Comparison of ENCODE assay signal across 8 mouse cellular contexts in the genomic region with DNA sequence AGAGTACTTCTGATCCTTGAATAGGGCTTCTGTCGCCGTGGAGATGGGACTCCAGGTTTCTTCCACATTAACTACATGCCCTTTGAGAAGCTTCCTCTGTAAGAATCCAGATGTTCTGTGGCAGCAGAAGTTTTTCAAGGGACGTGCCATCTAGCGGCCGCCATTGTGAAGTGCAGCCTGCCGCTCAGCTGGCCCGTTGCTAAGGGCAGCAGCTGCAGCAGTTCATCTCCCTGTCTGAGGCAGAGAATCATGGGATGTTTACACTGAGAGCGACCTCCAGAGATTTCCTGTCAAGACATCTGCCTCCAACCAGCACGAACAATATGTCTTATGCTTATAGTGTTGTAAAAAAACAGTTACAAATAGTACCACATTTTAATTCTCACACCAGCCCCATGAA.
DNase-seq lines count a peak whose midpoint lies in the region; ATAC-seq and TF ChIP-seq lines count a peak whose summit lies in the region.

No protein-coding gene starts in this region.

- peak; percentile 93 for TF ChIP-seq CTCF in lung, postnatal 0 days (IDR thresholded peaks at IDR 0.05)

- WGBS in hindbrain, embryonic 11.5 days: 2% methylated on average over 9 of the region's 9 CpGs
- 2% methylated on average over 9 of the region's 9 CpGs for WGBS in lung, postnatal 0 days

- H3K4me2 ChIP-seq in hindbrain, embryonic 11.5 days (replicated peaks; ENCODE audit: low read depth, low read length): no peak overlapping the region
- H3K4me2 ChIP-seq in lung, postnatal 0 days (replicated peaks; ENCODE audit: low read depth, low read length): no peak overlapping the region

- H3K9ac ChIP-seq in hindbrain, embryonic 11.5 days (ENCODE audit: low read depth, low read length): no peak overlapping the region
- no peak overlapping the region for H3K9ac ChIP-seq in lung, postnatal 0 days (replicated peaks; ENCODE audit: low read depth)

- H3K4me3 ChIP-seq in hindbrain, embryonic 11.5 days (ENCODE audit: low read depth, low read length): no peak overlapping the region
- H3K4me3 ChIP-seq in lung, postnatal 0 days (ENCODE audit: low read depth, low read length): no peak overlapping the region

- no peaks in the 10 kb centered on the region for H3K27me3 ChIP-seq in hindbrain, embryonic 11.5 days (ENCODE audit: control insufficient read depth, insufficient read depth, low read length)
- H3K27me3 ChIP-seq in lung, postnatal 0 days (replicated peaks; ENCODE audit: insufficient read depth, low read length): no peaks in the 10 kb centered on the region

- no peak for TF ChIP-seq EP300 in lung, postnatal 0 days (IDR thresholded peaks at IDR 0.05)

- no peaks in the 10 kb centered on the region for H3K36me3 ChIP-seq in hindbrain, embryonic 11.5 days (ENCODE audit: control insufficient read depth, insufficient read depth, low read length)
- H3K36me3 ChIP-seq in lung, postnatal 0 days (ENCODE audit: insufficient read depth, low read length): no peaks in the 10 kb centered on the region

- peak overlapping the region; percentile 48 for H3K27ac ChIP-seq in hindbrain, embryonic 11.5 days (ENCODE audit: low read depth, low read length)
- H3K27ac ChIP-seq in lung, postnatal 0 days (ENCODE audit: low read length): no peak overlapping the region

- peak; percentile 77 for ATAC-seq in frontal cortex, adult (ENCODE audit: low TSS enrichment)
- ATAC-seq in hindbrain, embryonic 11.5 days (ENCODE audit: low FRiP score): peak; percentile 77
- ATAC-seq in lung, postnatal 0 days: peak; percentile 95

- DNase-seq in Muller cell, postnatal 12 days (ENCODE audit: inconsistent ontology term): peak; percentile 39
- DNase-seq in cerebellum, adult 8-10 months: peak; percentile 23
- peak; percentile 90 for DNase-seq in hindbrain, embryonic 11.5 days (ENCODE audit: low spot score)
- peak; percentile 54 for DNase-seq in layer of hippocampus, adult 9-11 months
- peak; percentile 91 for DNase-seq in lung, postnatal 0 days (ENCODE audit: low spot score)
- DNase-seq in retina, postnatal 1 day: peak; percentile 88
- DNase-seq in urinary bladder, adult 18-20 months (ENCODE audit: low spot score in 2 of 2): peak; percentile 44 to 54

- peaks cover 6% of the 10 kb centered on the region; the same call in 1 of the 2 replicates for H3K4me1 ChIP-seq in hindbrain, embryonic 11.5 days (replicated peaks; ENCODE audit: control insufficient read depth, insufficient read depth, low read length)
- 0 out of 2 replicates have a peak, but pooled peaks cover 8% of the 10 kb centered on the region for H3K4me1 ChIP-seq in lung, postnatal 0 days (ENCODE audit: insufficient read depth, low read depth, low read length)

- H3K9me3 ChIP-seq in hindbrain, embryonic 11.5 days (ENCODE audit: control insufficient read depth, low read length): no peaks in the 10 kb centered on the region
- no peaks in the 10 kb centered on the region for H3K9me3 ChIP-seq in lung, postnatal 0 days (ENCODE audit: low read length)

Comparison
In these comparisons a context has a peak if more than half of its experiments do, and no peak if none do; other contexts are left out.
1. DNase-seq: peak in every context shown above with its lines; median percentile 91 in lung, postnatal 0 days; 90 in hindbrain, embryonic 11.5 days; 88 in retina, postnatal 1 day; 54 in layer of hippocampus, adult 9-11 months; 49 in urinary bladder, adult 18-20 months; 39 in Muller cell, postnatal 12 days; 23 in cerebellum, adult 8-10 months.